Mouse (Mus musculus): ENCODE measurements at regions not wholly inside any gene's neighbourhood (a gene's known extent, or its start where the extent isn't known, plus 50 kb on each side); places are given as distances from the start of the nearest gene placed in this dataset.

GRCm38 (mm10) chr14:80504351-80504750 lies 520.5 kb downstream of the Olfm4 start:
- 98% methylated on average over 2 of the region's 2 CpGs for WGBS
- no peak overlapping the region for H3K4me3 ChIP-seq
- H3K4me2 ChIP-seq (replicated peaks) = no peak overlapping the region
- H3K27me3 ChIP-seq = no peaks in the 10 kb centered on the region
- no peaks in the 10 kb centered on the region for H3K36me3 ChIP-seq
- no peaks in the 10 kb centered on the region for H3K9me3 ChIP-seq (replicated peaks)
- no peak for ATAC-seq (ENCODE audit: low FRiP score)
- no peaks in the 10 kb centered on the region for H3K4me1 ChIP-seq
- H3K9ac ChIP-seq = no peak overlapping the region
- no peak overlapping the region for H3K27ac ChIP-seq

GRCm38 (mm10) chr14:80516626-80517025 lies 532.7 kb downstream of the Olfm4 start:
- Histone ChIP-seq H3K27ac (no peak overlapping the region), H3K27me3 (no peaks in the 10 kb centered on the region), H3K9ac (no peak overlapping the region), H3K4me1 (no peaks in the 10 kb centered on the region), H3K4me2 (replicated peaks) (no peak overlapping the region), H3K9me3 (replicated peaks) (no peaks in the 10 kb centered on the region), H3K36me3 (no peaks in the 10 kb centered on the region), H3K4me3 (no peak overlapping the region)
- no peak for ATAC-seq (ENCODE audit: low FRiP score)
- 89% methylated on average over 2 of the region's 2 CpGs for WGBS

DNA sequence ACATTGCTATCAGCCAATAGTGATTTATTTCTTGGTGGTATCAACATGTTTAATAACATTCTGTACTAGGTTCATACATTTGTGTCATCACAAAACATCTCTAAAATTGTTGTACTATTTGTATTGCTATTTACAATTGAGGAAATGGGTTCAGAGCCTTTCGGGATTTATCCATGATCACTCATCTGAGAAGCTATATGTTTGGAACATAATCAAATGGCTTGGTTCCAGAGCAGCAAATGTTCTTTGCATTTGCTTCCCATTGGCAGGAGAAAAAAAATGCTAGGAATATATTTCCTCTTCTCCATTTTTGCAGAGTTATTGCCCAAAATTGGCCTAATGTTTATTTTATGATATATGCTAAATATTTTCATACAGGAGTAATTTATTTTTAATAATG lies 537.3 kb downstream of the Olfm4 start:
- H3K4me1 ChIP-seq = no peaks in the 10 kb centered on the region
- no peaks in the 10 kb centered on the region for H3K9me3 ChIP-seq (replicated peaks)
- H3K4me3 ChIP-seq = no peak overlapping the region
- no peaks in the 10 kb centered on the region for H3K36me3 ChIP-seq
- H3K27ac ChIP-seq = no peak overlapping the region
- 95% methylated on average over 1 of the region's 1 CpGs for WGBS
- no peaks in the 10 kb centered on the region for H3K27me3 ChIP-seq
- H3K9ac ChIP-seq = no peak overlapping the region
- H3K4me2 ChIP-seq (replicated peaks) = no peak overlapping the region
- ATAC-seq (ENCODE audit: low FRiP score) = no peak

- no peaks in the 10 kb centered on the region for H3K36me3 ChIP-seq
- H3K4me2 ChIP-seq (replicated peaks) = no peak overlapping the region
- H3K27me3 ChIP-seq = no peaks in the 10 kb centered on the region
- no peak overlapping the region for H3K27ac ChIP-seq
- ATAC-seq (ENCODE audit: low FRiP score) = no peak
- 97% methylated on average over 1 of the region's 1 CpGs for WGBS
- H3K4me3 ChIP-seq = no peak overlapping the region
- no peaks in the 10 kb centered on the region for H3K4me1 ChIP-seq
- no peak overlapping the region for H3K9ac ChIP-seq
- H3K9me3 ChIP-seq (replicated peaks) = no peaks in the 10 kb centered on the region
These were observed 537.8 kb downstream of the Olfm4 start for GRCm38 (mm10) chr14:80521631-80522030.

DNA sequence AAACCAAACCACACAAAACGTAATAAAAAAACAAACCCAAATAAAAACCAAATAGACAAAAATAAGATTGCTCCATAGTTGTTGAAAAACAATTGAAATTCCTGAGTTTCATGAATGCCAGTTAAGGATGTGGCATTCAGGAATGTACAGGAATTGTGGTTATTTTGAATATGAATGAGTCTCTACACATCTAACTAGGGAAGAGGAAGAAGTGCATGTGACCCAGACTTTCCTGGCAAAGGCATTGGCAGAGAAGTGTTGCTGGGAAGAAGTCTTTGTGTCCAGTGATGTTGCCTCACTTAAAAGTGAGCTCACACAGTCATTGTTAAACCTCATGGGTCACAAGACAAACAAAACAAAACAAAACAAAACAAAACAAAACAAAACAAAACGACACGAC lies 538.7 kb downstream of the Olfm4 start:
- H3K27ac ChIP-seq = no peak overlapping the region
- H3K9ac ChIP-seq = no peak overlapping the region
- no peaks in the 10 kb centered on the region for H3K4me1 ChIP-seq
- no peak overlapping the region for H3K4me3 ChIP-seq
- WGBS = 78% methylated on average over 3 of the region's 3 CpGs
- H3K4me2 ChIP-seq (replicated peaks) = no peak overlapping the region
- no peaks in the 10 kb centered on the region for H3K36me3 ChIP-seq
- no peak for ATAC-seq (ENCODE audit: low FRiP score)
- H3K27me3 ChIP-seq = no peaks in the 10 kb centered on the region
- H3K9me3 ChIP-seq (replicated peaks) = no peaks in the 10 kb centered on the region

DNA sequence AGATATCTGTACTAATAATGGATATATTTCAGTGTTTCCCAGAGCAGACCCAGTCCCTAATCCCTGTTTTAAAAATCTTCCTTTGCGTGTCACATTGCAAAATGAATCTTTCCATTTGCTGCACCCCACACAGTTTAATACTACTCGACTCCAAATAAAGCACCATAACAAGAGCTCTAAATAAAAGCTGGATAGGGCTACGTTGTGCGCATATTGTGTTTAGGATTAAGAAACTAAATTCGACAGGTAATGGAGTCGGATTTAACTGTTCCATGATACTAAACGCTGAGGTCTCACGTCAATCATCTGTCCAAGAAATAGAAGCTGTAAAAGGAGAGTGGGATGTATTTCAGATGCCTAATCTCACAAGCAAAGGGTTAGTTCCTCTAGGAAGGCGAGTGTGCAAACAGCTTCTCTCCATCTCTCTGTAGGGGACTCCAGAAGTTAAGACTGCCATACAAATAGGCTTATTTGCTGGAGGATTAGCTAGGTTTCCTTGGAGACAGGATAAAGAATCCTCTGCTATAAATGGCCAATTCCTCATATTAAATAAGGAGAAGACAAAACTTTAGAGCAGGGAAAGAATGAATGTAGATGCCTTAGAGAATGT lies 544.6 kb downstream of the Olfm4 start:
- no peaks in the 10 kb centered on the region for H3K27me3 ChIP-seq
- no peak overlapping the region for H3K4me2 ChIP-seq (replicated peaks)
- ATAC-seq (ENCODE audit: low FRiP score) = no peak
- H3K36me3 ChIP-seq = no peaks in the 10 kb centered on the region
- no peaks in the 10 kb centered on the region for H3K4me1 ChIP-seq
- H3K27ac ChIP-seq = no peak overlapping the region
- WGBS = 72% methylated on average over 9 of the region's 9 CpGs
- H3K9me3 ChIP-seq (replicated peaks) = no peaks in the 10 kb centered on the region
- no peak overlapping the region for H3K9ac ChIP-seq
- no peak overlapping the region for H3K4me3 ChIP-seq

GRCm38 (mm10) chr14:80536044-80536745 lies 552.3 kb downstream of the Olfm4 start:
- Histone ChIP-seq H3K4me2 (replicated peaks) (no peak overlapping the region), H3K27ac (no peak overlapping the region), H3K4me1 (no peaks in the 10 kb centered on the region), H3K9me3 (replicated peaks) (no peaks in the 10 kb centered on the region), H3K36me3 (no peaks in the 10 kb centered on the region), H3K27me3 (no peaks in the 10 kb centered on the region), H3K9ac (no peak overlapping the region), H3K4me3 (no peak overlapping the region)
- 45% methylated on average over 7 of the region's 7 CpGs for WGBS
- no peak for ATAC-seq (ENCODE audit: low FRiP score)

GRCm38 (mm10) chr14:80559950-80560349 lies 576.1 kb downstream of the Olfm4 start:
- no peaks in the 10 kb centered on the region for H3K36me3 ChIP-seq
- no peak for ATAC-seq (ENCODE audit: low FRiP score)
- WGBS = 73% methylated on average over 11 of the region's 11 CpGs
- H3K27me3 ChIP-seq = no peaks in the 10 kb centered on the region
- H3K4me3 ChIP-seq = no peak overlapping the region
- no peaks in the 10 kb centered on the region for H3K9me3 ChIP-seq (replicated peaks)
- H3K9ac ChIP-seq = no peak overlapping the region
- no peaks in the 10 kb centered on the region for H3K4me1 ChIP-seq
- no peak overlapping the region for H3K4me2 ChIP-seq (replicated peaks)
- H3K27ac ChIP-seq = no peak overlapping the region

Measured in hindbrain, embryonic 12.5 days (tissue).